Mouse (Mus musculus): ENCODE measurements around the gene Zzef1.

Zzef1 gene

GRCm38 (mm10) chr11:72955339-72955974, 159.4 kb downstream of the Zzef1 start:
- no peak for DNase-seq (ENCODE audit: low read depth, low spot score)

- DNase-seq (ENCODE audit: low read depth, low spot score), result no peak
Measured at GRCm38 (mm10) chr11:72957318-72957717, 161.3 kb downstream of the Zzef1 start.

GRCm38 (mm10) chr11:72959924-72960679, 164.1 kb downstream of the Zzef1 start:
- no peak for DNase-seq (ENCODE audit: low read depth, low spot score)

- no peak for DNase-seq (ENCODE audit: low read depth, low spot score)
Measured at GRCm38 (mm10) chr11:72960723-72961071, 164.7 kb downstream of the Zzef1 start.

- peak; percentile 52 for DNase-seq (ENCODE audit: low read depth, low spot score)
Measured at GRCm38 (mm10) chr11:72961072-72961980, 165.3 kb downstream of the Zzef1 start, which contains the start of gene Atp2a3. TSS of gene Atp2a3 (plus strand) at chr11:72961169.

- no peak for DNase-seq (ENCODE audit: low read depth, low spot score)
Measured at GRCm38 (mm10) chr11:72962378-72962777, 166.4 kb downstream of the Zzef1 start.

- no peak for DNase-seq (ENCODE audit: low read depth, low spot score)
Measured at GRCm38 (mm10) chr11:72963058-72963788, 167.2 kb downstream of the Zzef1 start.

GRCm38 (mm10) chr11:72963789-72964294, 167.8 kb downstream of the Zzef1 start:
- no peak for DNase-seq (ENCODE audit: low read depth, low spot score)

- no peak for DNase-seq (ENCODE audit: low read depth, low spot score)
Measured at GRCm38 (mm10) chr11:72974995-72975503, 179.0 kb downstream of the Zzef1 start.
